Mouse (Mus musculus) forebrain, postnatal 0 days (tissue): ENCODE data around the gene Cbr1. TPM values are rescaled to one million over a fixed set of nuclear protein-coding genes. Genes with fewer than 3 reads are reported as not detected.

Experiments used
- ATAC-seq: fragments of 200-750 bp; cut with Nextera tagmentation; 2 replicates; pipeline ENCODE4 v1.8.0; 2017; ENCODE audit warnings: mild to moderate bottlenecking, moderate library complexity
- DNase-seq: peaks from one replicate; pipeline ENCODE4 v3.0.0-alpha.2; 2015
- H3K27ac ChIP-seq: fragments of 300-500 bp; sonication (generic); 2 replicates; pipeline ENCODE4 v1.5.1; 2014; ENCODE audit warnings: low read depth, mild to moderate bottlenecking, antibody characterized with exemption, low read length, moderate library complexity, mixed read lengths
- H3K27me3 ChIP-seq: fragments of 300-500 bp; sonication (generic); 2 replicates; pipeline ENCODE4 v1.6.1; 2014; ENCODE audit warnings: mild to moderate bottlenecking, low read length, mixed read lengths; ENCODE audit not compliant: insufficient read depth
- H3K36me3 ChIP-seq: fragments of 300-500 bp; sonication (generic); 2 replicates; pipeline ENCODE4 v1.6.1; 2014; ENCODE audit warnings: mild to moderate bottlenecking, moderate library complexity; ENCODE audit not compliant: insufficient read depth
- H3K4me1 ChIP-seq: fragments of 300-500 bp; sonication (generic); 2 replicates; pipeline ENCODE4 v1.6.1; 2014; ENCODE audit warnings: antibody characterized with exemption; ENCODE audit not compliant: insufficient read depth
- H3K4me2 ChIP-seq: fragments of 300-500 bp; sonication (generic); 2 replicates; pipeline ENCODE4 v1.6.1; 2014; ENCODE audit warnings: low read depth, mild to moderate bottlenecking, moderate library complexity
- H3K4me3 ChIP-seq: fragments of 300-500 bp; sonication (generic); 2 replicates; pipeline ENCODE4 v1.5.1; 2014; ENCODE audit warnings: low read depth, low read length, mixed read lengths
- H3K9ac ChIP-seq: fragments of 300-500 bp; sonication (generic); 2 replicates; pipeline ENCODE4 v1.6.1; 2014; ENCODE audit warnings: mild to moderate bottlenecking
- H3K9me3 ChIP-seq: fragments of 300-500 bp; sonication (generic); 2 replicates; pipeline ENCODE4 v1.6.1; 2016; ENCODE audit warnings: low read length
- CTCF ChIP-seq: sonication (generic); IDR thresholded peaks from 2 replicates; pipeline ENCODE4 v1.5.1; 2016; ENCODE audit warnings: antibody characterized with exemption, control low read depth, low read depth
- WGBS: fragments of 180-500 bp; shearing (Covaris S2); extraction: QIAGEN DNeasy Blood & Tissue Kit; methylation state at CpG from one replicate; pipeline ENCODE4 v1.1.7; 2014; 5-methylcytosine and 5-hydroxymethylcytosine counted together
- polyA plus RNA-seq: library from polyadenylated mRNA; unstranded; fragments of >200 nt; fragmentation: Nextera tagmentation; extraction: Ambion mirVana; gene quantifications from 2 replicates; pipeline ENCODE4 v1.2.1, GENCODE M21; 2015
- total RNA-seq: library from RNA; depleted of rRNA; stranded (reverse); fragments of >200 nt; gene quantifications from 2 replicates; pipeline ENCODE4 v1.2.3, GENCODE M21; 2014; rRNA removed

Gene Cbr1
- total and polyA plus RNA-seq, 2 experiments from 2014 or later: 58.2 to 111 TPM

DNA sequence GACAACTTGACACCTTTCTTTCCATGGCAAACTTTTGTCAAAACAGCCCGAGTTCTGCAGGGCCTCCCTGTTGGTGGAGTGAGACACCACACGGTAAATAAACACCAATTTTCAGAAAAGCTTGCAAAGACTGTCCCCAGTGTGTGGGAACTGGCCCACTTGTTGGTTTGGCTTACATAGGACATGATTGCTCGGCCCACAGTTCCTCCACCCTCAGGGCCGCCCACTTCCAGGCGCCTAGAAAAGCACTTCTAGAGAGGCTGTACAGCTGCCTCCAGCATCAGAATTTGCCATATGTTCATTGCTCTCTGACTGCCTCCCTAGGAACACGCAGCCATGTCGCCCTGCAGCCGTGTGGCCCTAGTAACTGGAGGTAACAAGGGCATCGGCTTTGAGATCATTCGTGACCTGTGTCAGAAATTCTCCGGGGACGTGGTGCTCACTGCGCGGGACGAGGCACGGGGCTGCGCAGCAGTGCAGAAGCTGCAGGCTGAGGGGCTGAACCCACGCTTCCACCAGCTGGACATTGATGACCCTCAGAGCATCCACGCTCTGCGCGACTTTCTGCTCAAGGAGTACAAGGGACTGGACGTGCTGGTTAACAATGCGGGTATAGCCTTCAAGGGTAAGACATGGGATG lies 22.2 kb downstream of the Cbr1 start, which contains the start of gene Gm5678:
Gene Gm5678 (plus strand): TSS at position 337 of the 640 bp plus-strand sequence.
- Histone ChIP-seq H3K9ac (no peak within 1 kb of the TSS), H3K27me3 (no peaks in the 10 kb centered on the region), H3K4me1 (no peaks in the 10 kb centered on the region), H3K4me2 (no peak within 1 kb of the TSS), H3K4me3 (no peak within 1 kb of the TSS), H3K9me3 (no peaks in the 10 kb centered on the region), H3K36me3 (no peaks in the 10 kb centered on the region), H3K27ac (no peak within 1 kb of the TSS)
- WGBS: 84% methylated on average over 23 of the region's 23 CpGs
- ATAC-seq (no peak), DNase-seq (no peak)
- TF ChIP-seq CTCF: no peak

DNA sequence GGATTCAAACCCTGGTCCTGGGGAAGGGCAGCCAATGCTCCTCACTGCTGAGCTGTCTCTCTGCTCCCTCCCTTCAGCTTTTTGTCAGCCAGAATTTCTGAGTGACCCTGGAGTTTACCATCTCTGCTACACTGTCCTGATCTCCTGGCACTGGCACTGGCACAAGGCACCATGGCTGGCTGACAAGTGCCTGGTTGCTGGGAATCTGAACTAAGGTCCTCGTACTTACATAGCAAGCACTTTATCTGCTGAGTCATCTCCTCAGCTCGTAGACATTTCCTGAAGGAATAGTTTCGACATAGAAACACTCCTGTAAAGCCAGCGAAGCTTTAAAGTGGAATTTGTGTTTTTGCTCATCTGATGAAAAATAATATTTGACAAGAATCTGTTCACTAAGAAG lies 38.4 kb downstream of the Cbr1 start:
- H3K4me2 ChIP-seq: no peak overlapping the region
- no peak for ATAC-seq
- H3K9ac ChIP-seq: no peak overlapping the region
- DNase-seq: no peak
- no peaks in the 10 kb centered on the region for H3K36me3 ChIP-seq
- H3K27me3 ChIP-seq: no peaks in the 10 kb centered on the region
- no peak overlapping the region for H3K4me3 ChIP-seq
- WGBS: 68% methylated on average over 4 of the region's 4 CpGs
- no peak overlapping the region for H3K27ac ChIP-seq
- H3K4me1 ChIP-seq: no peaks in the 10 kb centered on the region
- no peaks in the 10 kb centered on the region for H3K9me3 ChIP-seq
- TF ChIP-seq CTCF: no peak

- 81% methylated on average over 5 of the region's 5 CpGs for WGBS
- no peak for TF ChIP-seq CTCF
- ATAC-seq (no peak), DNase-seq (no peak)
- Histone ChIP-seq H3K4me3 (no peak overlapping the region), H3K4me2 (no peak overlapping the region), H3K9ac (no peak overlapping the region), H3K36me3 (no peaks in the 10 kb centered on the region), H3K4me1 (no peaks in the 10 kb centered on the region), H3K9me3 (no peaks in the 10 kb centered on the region), H3K27me3 (no peaks in the 10 kb centered on the region), H3K27ac (no peak overlapping the region)
Observed at GRCm38 (mm10) chr16:93648441-93649183, 43.0 kb downstream of the Cbr1 start.

Other genes starting within 250 kb of the Cbr1 start
- gene Setd4, start 1.8 kb upstream of the Cbr1 start, total RNA-seq: 15.9 and 16.8 TPM in 2 replicates
- gene Setd4, start 1.8 kb upstream of the Cbr1 start, polyA plus RNA-seq: 11.9 and 14.7 TPM in 2 replicates
- gene Gm5678, start 22.2 kb downstream of the Cbr1 start, total RNA-seq: not detected in 2 replicates
- not detected in 2 replicates for gene Gm5678, start 22.2 kb downstream of the Cbr1 start, polyA plus RNA-seq
- gene Cbr3, start 77.4 kb downstream of the Cbr1 start, total RNA-seq: 1.9 and 3.8 TPM in 2 replicates
- 5.0 and 5.3 TPM in 2 replicates for gene Cbr3, start 77.4 kb downstream of the Cbr1 start, polyA plus RNA-seq
- gene Dop1b, start 106.1 kb downstream of the Cbr1 start, total RNA-seq: 38.7 and 48.4 TPM in 2 replicates
- 19.4 and 22.0 TPM in 2 replicates for gene Dop1b, start 106.1 kb downstream of the Cbr1 start, polyA plus RNA-seq
- 53.5 and 61.7 TPM in 2 replicates for gene Morc3, start 226.3 kb downstream of the Cbr1 start, total RNA-seq
- 18.6 and 25.8 TPM in 2 replicates for gene Morc3, start 226.3 kb downstream of the Cbr1 start, polyA plus RNA-seq